Mouse (Mus musculus) CH12.LX (cell line): ENCODE results near the gene Gm37240.

Experiments
- CHD2 ChIP-seq: IDR thresholded peaks from 2 replicates; pipeline ENCODE4 v1.6.1; 2011; ENCODE audit warnings: low read length, improper control_type of control experiment
- CTCF ChIP-seq, 2 experiments: IDR thresholded peaks in 1 of 2; conservative IDR thresholded peaks in 1 of 2; 2 replicates each; pipeline ENCODE4 v1.5.1; 2011 to 2012; ENCODE audit warnings: low read depth in 2 of 2, low read length in 2 of 2, improper control_type of control experiment in 1 of 2, inconsistent platforms in 1 of 2, mild to moderate bottlenecking in 1 of 2, moderate library complexity in 1 of 2
- E2F4 ChIP-seq: IDR thresholded peaks from 2 replicates; pipeline ENCODE4 v1.6.1; 2011; ENCODE audit warnings: low read depth, low read length, improper control_type of control experiment; ENCODE audit not compliant: insufficient replicate concordance
- JUND ChIP-seq: conservative IDR thresholded peaks from 2 replicates; pipeline ENCODE4 v1.6.1; 2011; ENCODE audit warnings: low read depth, low read length, improper control_type of control experiment
- KAT2A ChIP-seq: IDR thresholded peaks from 2 replicates; pipeline ENCODE4 v1.6.1; 2012; ENCODE audit warnings: low read length, improper control_type of control experiment, inconsistent platforms; ENCODE audit not compliant: insufficient replicate concordance
- MAX ChIP-seq: IDR thresholded peaks from 2 replicates; pipeline ENCODE4 v1.6.1; 2011; ENCODE audit warnings: low read length, improper control_type of control experiment
- NELFE ChIP-seq: IDR thresholded peaks from 2 replicates; pipeline ENCODE4 v1.6.1; 2011; ENCODE audit warnings: low read depth, low read length, improper control_type of control experiment
- POLR2A ChIP-seq: IDR thresholded peaks from 2 replicates; pipeline ENCODE4 v1.6.1; 2011; ENCODE audit warnings: low read depth, mild to moderate bottlenecking, improper control_type of control experiment, low read length
- RAD21 ChIP-seq: IDR thresholded peaks from 2 replicates; pipeline ENCODE4 v1.6.1; 2011; ENCODE audit warnings: low read depth, mild to moderate bottlenecking, low read length, improper control_type of control experiment, moderate library complexity
- TBP ChIP-seq: conservative IDR thresholded peaks from 2 replicates; pipeline ENCODE4 v1.6.1; 2011; ENCODE audit warnings: low read depth, low read length, improper control_type of control experiment
- TCF12 ChIP-seq: IDR thresholded peaks from 2 replicates; pipeline ENCODE4 v1.6.1; 2014; ENCODE audit warnings: low read depth, mild to moderate bottlenecking, inconsistent platforms, low read length, improper control_type of control experiment
- USF2 ChIP-seq: conservative IDR thresholded peaks from 2 replicates; pipeline ENCODE4 v1.6.1; 2011; ENCODE audit warnings: low read depth, low read length, improper control_type of control experiment
- ZKSCAN1 ChIP-seq: IDR thresholded peaks from 2 replicates; pipeline ENCODE4 v1.6.1; 2012; ENCODE audit warnings: low read depth, inconsistent platforms, low read length, improper control_type of control experiment, borderline replicate concordance

GRCm38 (mm10) chr3:85619345-85619744, 268.0 kb downstream of the Gm37240 start:
- TF ChIP-seq CTCF (conservative IDR thresholded peaks at IDR 0.05 in 1 of 2, IDR thresholded peaks at IDR 0.05 in 1 of 2; ENCODE audit: low read depth in 2 of 2, low read length in 2 of 2) (no peak), KAT2A (no peak), CHD2 (no peak), POLR2A (no peak), E2F4 (no peak), TBP (no peak), TCF12 (no peak), MAX (no peak), NELFE (no peak), ZKSCAN1 (no peak), RAD21 (no peak), USF2 (no peak), JUND (no peak)
